Mouse (Mus musculus) gastrocnemius, postnatal 25 days (tissue): ENCODE results near the gene Mfsd6. TPM values are rescaled to one million over a fixed set of nuclear protein-coding genes. Genes with fewer than 3 reads are reported as not detected.

Experiments
- DNase-seq: peaks from one replicate; pipeline ENCODE4 v3.0.0; 2022
- total RNA-seq, 2 experiments: library from RNA; stranded (reverse); gene quantifications; 1 replicate in 1 of 2; 2 replicates in 1 of 2; pipeline ENCODE4 v1.2.3; 2021

Gene Mfsd6
- total RNA-seq, 2 experiments from 2014 or later = 6.3 to 6.5 TPM

DNA sequence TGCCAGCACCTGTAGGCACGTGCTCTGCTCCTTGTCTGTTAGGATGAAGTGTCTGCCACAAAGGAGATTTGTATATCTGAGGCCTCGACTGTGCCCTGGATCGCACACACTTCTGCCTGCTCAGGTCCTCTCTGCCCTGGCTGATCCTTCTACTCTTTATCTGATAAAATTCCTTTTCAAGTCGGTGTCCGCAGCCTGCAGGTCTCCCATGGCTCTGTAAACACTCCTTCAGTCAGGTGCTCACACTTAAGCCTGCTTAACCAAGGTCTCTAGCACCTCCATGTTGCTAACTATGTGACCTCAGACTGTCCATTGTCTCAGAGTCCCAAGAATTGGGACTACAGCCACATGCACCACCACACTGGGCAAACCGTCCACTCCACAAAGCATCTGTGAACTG, 87.0 kb downstream of the Mfsd6 start:
- no peak for DNase-seq

- DNase-seq = no peak
These were observed 88.2 kb downstream of the Mfsd6 start for GRCm38 (mm10) chr1:52639090-52639489.

GRCm38 (mm10) chr1:52638101-52638500, 89.2 kb downstream of the Mfsd6 start:
- DNase-seq = no peak

- DNase-seq = no peak
These were observed 91.3 kb downstream of the Mfsd6 start for GRCm38 (mm10) chr1:52635932-52636331.

DNA sequence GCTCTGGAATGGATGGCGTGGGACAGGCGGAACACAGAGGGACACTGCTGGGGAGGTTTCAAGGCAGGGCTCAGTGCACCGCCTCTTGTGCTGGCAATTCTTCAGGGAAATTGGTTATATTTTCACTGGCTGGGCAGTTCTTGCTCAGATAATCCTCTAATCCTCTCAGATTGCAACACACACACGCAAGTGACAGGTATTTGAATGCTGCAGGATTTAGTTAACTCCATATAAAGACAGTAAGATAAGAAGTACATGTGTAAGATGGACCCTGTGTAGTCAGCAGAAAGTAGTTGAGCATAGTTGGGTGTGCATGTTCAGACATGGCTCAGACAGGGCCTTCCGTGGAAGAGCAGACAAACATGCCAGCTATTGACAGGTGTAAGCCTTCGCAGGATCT, 93.0 kb downstream of the Mfsd6 start:
- no peak for DNase-seq

DNA sequence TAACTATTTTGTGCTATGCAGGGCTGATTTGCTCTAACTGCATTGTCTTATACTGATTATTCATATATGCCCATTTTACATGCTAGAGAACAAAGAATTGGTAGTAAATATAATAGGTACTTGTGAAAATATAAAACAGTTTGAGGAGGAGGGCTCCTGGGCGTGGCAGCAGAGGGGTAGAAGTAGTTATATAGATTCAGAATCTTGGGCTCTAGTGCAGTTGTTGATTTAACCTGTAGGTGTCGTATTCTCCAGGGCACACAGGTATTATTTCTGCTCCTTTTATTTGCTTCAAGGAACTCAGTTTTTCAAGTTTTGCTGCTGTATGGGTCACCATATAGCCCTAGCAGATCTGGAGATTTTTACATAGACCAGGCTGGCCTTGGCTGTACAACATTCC, 95.7 kb downstream of the Mfsd6 start:
- DNase-seq = no peak

DNA sequence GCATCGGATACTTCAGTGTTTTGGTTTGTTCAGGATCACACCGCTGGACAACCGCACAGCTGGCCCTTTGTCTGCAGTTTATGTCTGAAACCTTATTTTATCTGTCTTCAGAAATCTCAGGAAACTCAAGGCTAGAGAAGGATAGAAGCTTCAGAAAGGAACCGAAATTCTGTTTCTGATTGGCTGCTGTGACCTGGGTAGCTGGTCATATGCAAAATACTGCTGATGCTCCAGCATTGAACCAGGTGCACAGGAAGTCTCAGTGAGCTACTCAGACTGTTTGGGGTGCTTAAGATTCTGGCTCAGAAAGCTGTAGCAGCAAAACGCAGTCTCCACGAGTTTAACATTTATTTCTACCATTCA, 96.3 kb downstream of the Mfsd6 start:
- no peak for DNase-seq

GRCm38 (mm10) chr1:52630248-52630936, 96.9 kb downstream of the Mfsd6 start, which contains the start of gene Nemp2:
Gene Nemp2 (plus strand): TSS chr1:52630703.
- DNase-seq = peak; percentile 86

DNA sequence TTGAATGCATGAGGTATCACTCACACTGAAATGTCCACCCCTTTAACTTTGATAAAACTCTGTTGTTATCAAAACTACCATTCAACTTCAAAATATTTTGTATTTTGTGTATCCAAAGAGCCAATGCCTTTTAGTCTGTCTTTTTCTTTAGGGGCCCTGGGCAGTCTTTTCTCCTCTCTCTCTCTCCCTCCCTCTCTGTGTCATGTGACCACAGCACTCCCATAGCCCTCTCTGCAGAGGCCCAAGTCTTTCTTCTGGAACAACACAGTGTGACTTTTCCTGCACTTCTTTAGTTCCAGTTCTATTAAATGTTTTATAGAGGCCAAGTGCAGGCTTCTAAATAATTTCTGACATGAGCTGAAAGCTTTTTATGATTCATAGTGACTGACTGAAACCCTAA, 106.8 kb downstream of the Mfsd6 start:
- DNase-seq = no peak

- DNase-seq = no peak
These were observed 109.0 kb downstream of the Mfsd6 start for GRCm38 (mm10) chr1:52618217-52618616.

DNA sequence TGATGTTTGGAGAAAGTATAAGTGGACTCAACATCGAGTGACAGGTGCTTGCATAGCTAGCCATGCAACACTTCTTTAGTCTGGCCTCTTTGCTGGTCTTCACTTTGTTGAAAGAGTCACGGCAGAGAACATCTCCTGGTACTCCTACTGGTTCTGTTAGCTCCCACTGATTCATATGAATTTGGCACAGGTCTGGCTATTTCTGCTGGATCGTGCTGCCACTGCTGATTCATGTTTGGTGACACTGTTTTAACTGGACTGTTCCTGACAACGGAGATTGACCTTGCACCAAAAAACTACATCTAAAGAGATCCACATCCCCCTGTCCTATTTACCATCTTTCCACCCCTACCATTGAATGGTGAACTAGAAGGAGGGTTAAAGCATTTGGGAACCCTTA, 118.8 kb downstream of the Mfsd6 start:
- no peak for DNase-seq

DNA sequence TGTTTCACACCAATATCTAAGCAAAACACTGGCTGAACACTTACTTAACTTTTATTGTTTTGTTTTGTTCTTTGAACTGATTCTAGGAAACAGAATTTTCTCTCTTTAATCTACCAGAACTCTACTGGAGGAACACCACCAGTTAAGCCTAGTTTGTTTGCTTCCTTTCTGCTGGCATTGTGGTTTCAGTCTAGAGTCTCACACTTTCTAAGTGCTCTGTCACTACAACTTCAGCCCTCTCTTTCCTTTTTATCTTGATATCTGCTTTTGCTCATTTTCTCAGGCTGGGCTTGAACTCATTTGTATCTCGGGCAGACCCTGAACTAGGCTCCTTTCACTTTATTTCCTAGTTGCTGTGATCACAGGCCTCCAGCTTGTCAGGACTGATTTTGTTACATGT, 119.6 kb downstream of the Mfsd6 start:
- no peak for DNase-seq

Other genes starting within 250 kb of the Mfsd6 start
- 1 to 10 TPM; 9.4 to 10.0 TPM for gene Nab1, start 226.8 kb downstream of the Mfsd6 start, total RNA-seq
- gene Nemp2, start 96.8 kb downstream of the Mfsd6 start, total RNA-seq = under 1 TPM; 0.51 TPM
- 1 to 10 TPM; 5.3 to 9.5 TPM for gene Inpp1, start 90.2 kb upstream of the Mfsd6 start, total RNA-seq
- 10 to 100 TPM; 35.9 to 37.8 TPM for gene Hibch, start 117.5 kb upstream of the Mfsd6 start, total RNA-seq